8 mouse cellular contexts compared by ENCODE assay signal in genomic region chr8:87938351-87939232, GRCm38 (mm10). TPM values are rescaled to one million over a fixed set of nuclear protein-coding genes. Genes with fewer than 3 reads are reported as not detected.
A peak's percentile ranks its signal among the peaks of the same experiment; 100 is the strongest.
DNase-seq lines count a peak whose midpoint lies in the region; ATAC-seq and TF ChIP-seq lines count a peak whose summit lies in the region.

No protein-coding gene starts in this region.

- DNase-seq in kidney, adult 8-10 months: no peak
- DNase-seq in embryonic facial prominence, embryonic 10.5 days (ENCODE audit: low spot score): peak; percentile 89
- DNase-seq in heart, adult 18-20 months: peak; percentile 47 to 61
- peak; percentile 92 for DNase-seq in kidney, postnatal 0 days (ENCODE audit: low spot score)
- peak; percentile 21 for DNase-seq in lung, adult 2 months
- peak; percentile 89 for DNase-seq in retina, embryonic 14.5 days (ENCODE audit: low spot score)

- peak; percentile 49; the same call in 1 of the 2 replicates for TF ChIP-seq POLR2A in lung, adult 2 months (IDR thresholded peaks at IDR 0.05; ENCODE audit: borderline replicate concordance, extremely low read depth, low read depth, low read length)

- no peaks in the 10 kb centered on the region for H3K9me3 ChIP-seq in kidney, embryonic 15.5 days (replicated peaks)
- H3K9me3 ChIP-seq in embryonic facial prominence, embryonic 10.5 days: no peaks in the 10 kb centered on the region
- H3K9me3 ChIP-seq in kidney, postnatal 0 days (replicated peaks; ENCODE audit: low read length): no peaks in the 10 kb centered on the region

- H3K4me3 ChIP-seq in kidney, embryonic 15.5 days (replicated peaks): peak overlapping the region; percentile 34
- H3K4me3 ChIP-seq in embryonic facial prominence, embryonic 10.5 days: peak overlapping the region; percentile 55
- H3K4me3 ChIP-seq in kidney, postnatal 0 days (replicated peaks; ENCODE audit: low read depth, low read length): peak overlapping the region; percentile 16; the same call in 1 of the 2 replicates
- H3K4me3 ChIP-seq in lung, adult 2 months (replicated peaks; ENCODE audit: extremely low read depth, low read depth, low read length): no peak overlapping the region

- TF ChIP-seq CTCF in kidney, postnatal 0 days (IDR thresholded peaks at IDR 0.05; ENCODE audit: low read depth): no peak
- no peak for TF ChIP-seq CTCF in lung, adult 2 months (IDR thresholded peaks at IDR 0.05; ENCODE audit: insufficient read depth, low read length)

- peak overlapping the region; percentile 57 for H3K4me2 ChIP-seq in kidney, embryonic 15.5 days
- peak overlapping the region; percentile 55 for H3K4me2 ChIP-seq in kidney, postnatal 0 days (ENCODE audit: low read length)

- WGBS in kidney, embryonic 15.5 days: under 1% methylated on average over 19 of the region's 20 CpGs
- 1% methylated on average over 20 of the region's 20 CpGs for WGBS in embryonic facial prominence, embryonic 10.5 days
- WGBS in kidney, postnatal 0 days: 2% methylated on average over 20 of the region's 20 CpGs
- 17% methylated on average over 20 of the region's 20 CpGs for WGBS in lung, adult 2 months

- H3K9ac ChIP-seq in kidney, embryonic 15.5 days: peak overlapping the region; percentile 35
- H3K9ac ChIP-seq in kidney, postnatal 0 days (ENCODE audit: low read depth, low read length): peak overlapping the region; percentile 27; the same call in 1 of the 2 replicates

- ATAC-seq in kidney, embryonic 15.5 days (replicated peaks; ENCODE audit: low FRiP score): peak; percentile 93
- ATAC-seq in kidney, postnatal 0 days (replicated peaks; ENCODE audit: low FRiP score, low read depth): peak; percentile 91
- no peak for ATAC-seq in erythroblast, adult 5-6 weeks (replicated peaks; ENCODE audit: low FRiP score, poor library complexity, severe bottlenecking)

- H3K27ac ChIP-seq in kidney, embryonic 15.5 days: peak overlapping the region; percentile 94
- H3K27ac ChIP-seq in embryonic facial prominence, embryonic 10.5 days (replicated peaks): peak overlapping the region; percentile 89
- peak overlapping the region; percentile 76 for H3K27ac ChIP-seq in kidney, postnatal 0 days

- H3K4me1 ChIP-seq in kidney, embryonic 15.5 days: peaks cover 58% of the 10 kb centered on the region
- peaks cover 78% of the 10 kb centered on the region for H3K4me1 ChIP-seq in embryonic facial prominence, embryonic 10.5 days
- peaks cover 29% of the 10 kb centered on the region for H3K4me1 ChIP-seq in kidney, postnatal 0 days (replicated peaks; ENCODE audit: insufficient read depth, low read length)
- H3K4me1 ChIP-seq in lung, adult 2 months (ENCODE audit: control insufficient read depth, insufficient read depth, low read length): peaks cover 2% of the 10 kb centered on the region

- H3K36me3 ChIP-seq in kidney, embryonic 15.5 days: no peaks in the 10 kb centered on the region
- H3K36me3 ChIP-seq in embryonic facial prominence, embryonic 10.5 days (replicated peaks): 0 out of 2 replicates have a peak, but pooled peaks cover 7% of the 10 kb centered on the region
- H3K36me3 ChIP-seq in kidney, postnatal 0 days (ENCODE audit: insufficient read depth, low read length): no peaks in the 10 kb centered on the region

- H3K27me3 ChIP-seq in kidney, embryonic 15.5 days: no peaks in the 10 kb centered on the region
- H3K27me3 ChIP-seq in embryonic facial prominence, embryonic 10.5 days (replicated peaks; ENCODE audit: low read depth, poor library complexity, severe bottlenecking): no peaks in the 10 kb centered on the region
- H3K27me3 ChIP-seq in kidney, postnatal 0 days (ENCODE audit: insufficient read depth, low read length): no peaks in the 10 kb centered on the region

RNA-seq across cellular contexts. Expression of gene Zfp423, which starts 20.8 kb away (rescaled TPM):
- 9.2 and 10.9 TPM in 2 replicates for polyA plus RNA-seq in kidney, embryonic 15.5 days (2015; fragmentation: Nextera tagmentation; extraction: Ambion mirVana)
- 22.0 and 23.4 TPM in 2 replicates for polyA plus RNA-seq in embryonic facial prominence, embryonic 10.5 days (2016; fragmentation: Nextera tagmentation; extraction: Ambion mirVana)
- 1 to 10 TPM; 3.6 to 4.9 TPM for total RNA-seq in heart, adult 18-20 months (2021)
- 5.9 and 6.1 TPM in 2 replicates for polyA plus RNA-seq in kidney, postnatal 0 days (2015; fragmentation: Nextera tagmentation; extraction: Ambion mirVana)
- polyA plus RNA-seq in lung, adult 2 months (2012; rRNA removed): 6.4 and 7.5 TPM in 2 replicates
- not detected in 2 replicates for total RNA-seq in erythroblast, adult 5-6 weeks (2015; ENCODE audit: low replicate concordance)
- total RNA-seq in erythroblast, adult 5-6 weeks (2017; ENCODE audit: low replicate concordance): 3.2 TPM in 1 of 2 replicates, not detected in the other

Comparison
In these comparisons a context has a peak if more than half of its experiments do, and no peak if none do; other contexts are left out.
1. DNase-seq: peak in embryonic facial prominence, embryonic 10.5 days (single experiment), heart, adult 18-20 months (2 of 2), kidney, postnatal 0 days (single experiment), lung, adult 2 months (single experiment) and retina, embryonic 14.5 days (single experiment); none in kidney, adult 8-10 months (0 of 2).
2. Peak in every context shown above with its lines, with median percentiles within 50 percentile points of each other: H3K27ac ChIP-seq.